Mouse (Mus musculus): ENCODE data around the gene Lrrc36. TPM values are rescaled to one million over a fixed set of nuclear protein-coding genes. Genes with fewer than 3 reads are reported as not detected.

The Lrrc36 gene
- polyA plus RNA-seq, 1 experiment from 2014 or later = 2.7 TPM

DNA sequence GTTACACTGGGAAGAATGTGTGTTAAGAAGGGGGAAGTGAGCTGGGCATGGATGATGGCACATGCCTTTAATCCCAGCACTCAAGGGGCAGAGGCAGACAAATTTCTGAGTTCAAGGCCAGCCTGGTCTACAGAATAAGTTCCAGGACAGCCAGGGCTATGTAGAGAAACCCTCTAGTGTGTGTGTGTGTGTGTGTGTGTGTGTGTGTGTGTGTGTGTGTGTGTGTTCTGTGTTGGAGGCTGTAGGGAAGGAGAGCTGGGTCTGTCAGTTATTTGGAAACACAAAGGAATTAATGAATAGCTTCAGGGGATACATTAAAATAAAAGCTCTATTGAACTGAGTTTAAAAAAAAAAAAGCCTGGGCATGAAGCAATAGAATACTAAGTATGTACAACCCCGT is 37.6 kb downstream of the Lrrc36 start:
- no peak overlapping the region for H3K27ac ChIP-seq (ENCODE audit: low read depth, low read length)
- ATAC-seq (ENCODE audit: low FRiP score) (no peak), DNase-seq (ENCODE audit: low spot score, missing footprints) (no peak)
- 52% methylated on average over 1 of the region's 1 CpGs for WGBS
- no peak overlapping the region for H3K4me2 ChIP-seq
- no peaks in the 10 kb centered on the region for H3K9me3 ChIP-seq (ENCODE audit: control insufficient read depth, low read length)
- no peak overlapping the region for H3K9ac ChIP-seq (ENCODE audit: low read length)
- no peaks in the 10 kb centered on the region for H3K36me3 ChIP-seq (ENCODE audit: control insufficient read depth, insufficient read depth, low read length)
- no peaks in the 10 kb centered on the region for H3K27me3 ChIP-seq (ENCODE audit: control insufficient read depth, insufficient read depth, low read length)
- H3K4me1 ChIP-seq (ENCODE audit: control insufficient read depth, insufficient read depth, low read length) = no peaks in the 10 kb centered on the region
- H3K4me3 ChIP-seq (ENCODE audit: low read depth, low read length) = no peak overlapping the region

DNA sequence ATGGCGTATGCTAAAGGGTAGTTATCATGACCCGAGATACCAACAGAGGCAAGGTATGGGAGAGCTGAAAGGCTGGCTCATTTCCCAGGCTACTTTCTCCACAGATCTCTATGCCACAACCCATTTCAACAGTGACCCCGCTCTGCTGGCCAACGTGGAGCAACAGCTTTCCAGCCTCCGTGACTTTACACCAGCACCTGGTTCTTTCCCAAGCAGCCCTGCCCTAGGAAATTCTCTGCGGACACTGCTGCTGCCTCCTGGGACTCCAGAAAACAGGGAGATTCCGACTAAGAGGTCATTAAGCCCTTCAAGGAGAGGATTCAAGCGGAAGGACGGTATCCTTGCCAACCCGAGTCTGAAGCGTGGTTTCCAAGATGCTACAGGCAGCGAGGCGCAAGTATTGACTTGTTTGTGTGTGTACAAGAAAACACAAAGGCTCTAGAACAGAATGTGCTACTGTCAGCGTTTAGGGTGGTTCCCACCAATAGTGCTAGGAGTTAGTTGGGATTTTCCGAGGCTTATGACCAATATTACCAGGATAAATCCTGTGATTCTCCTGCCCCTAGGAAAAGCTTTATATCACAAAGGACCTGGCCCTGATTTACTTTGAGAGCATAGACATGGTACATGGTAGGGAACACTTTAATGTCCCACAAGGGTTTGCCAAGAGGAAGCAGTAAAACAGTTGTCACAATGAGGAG is 38.7 kb downstream of the Lrrc36 start:
- Histone ChIP-seq H3K9ac (ENCODE audit: low read length) (no peak overlapping the region), H3K4me3 (ENCODE audit: low read depth, low read length) (no peak overlapping the region), H3K36me3 (ENCODE audit: control insufficient read depth, insufficient read depth, low read length) (no peaks in the 10 kb centered on the region), H3K4me2 (no peak overlapping the region), H3K27ac (ENCODE audit: low read depth, low read length) (no peak overlapping the region), H3K27me3 (ENCODE audit: control insufficient read depth, insufficient read depth, low read length) (no peaks in the 10 kb centered on the region), H3K9me3 (ENCODE audit: control insufficient read depth, low read length) (no peaks in the 10 kb centered on the region), H3K4me1 (ENCODE audit: control insufficient read depth, insufficient read depth, low read length) (no peaks in the 10 kb centered on the region)
- ATAC-seq (ENCODE audit: low FRiP score) = no peak
- no peak for DNase-seq (ENCODE audit: low spot score, missing footprints)
- 61% methylated on average over 15 of the region's 15 CpGs for WGBS

DNA sequence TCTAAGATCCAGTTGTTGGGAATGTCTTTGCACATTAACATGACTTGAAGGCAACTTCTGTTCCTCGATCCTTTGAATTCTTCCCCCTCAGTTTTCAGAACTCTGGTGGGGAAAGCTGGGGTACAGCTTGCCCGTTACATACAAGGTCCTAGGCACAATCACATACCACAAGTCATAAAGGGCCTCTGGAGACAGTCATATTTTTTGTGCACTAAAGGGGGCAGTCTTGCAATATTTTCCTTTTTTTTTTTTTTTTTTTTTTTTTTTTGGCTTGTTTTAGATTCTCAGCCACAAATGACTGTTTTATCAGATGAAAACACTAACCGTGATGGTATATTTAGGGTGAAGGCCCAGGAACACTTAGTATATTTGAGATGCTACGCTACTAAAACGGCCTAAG is 39.9 kb downstream of the Lrrc36 start:
- Histone ChIP-seq H3K9me3 (ENCODE audit: control insufficient read depth, low read length) (no peaks in the 10 kb centered on the region), H3K27me3 (ENCODE audit: control insufficient read depth, insufficient read depth, low read length) (no peaks in the 10 kb centered on the region), H3K4me2 (no peak overlapping the region), H3K4me3 (ENCODE audit: low read depth, low read length) (no peak overlapping the region), H3K36me3 (ENCODE audit: control insufficient read depth, insufficient read depth, low read length) (no peaks in the 10 kb centered on the region), H3K4me1 (ENCODE audit: control insufficient read depth, insufficient read depth, low read length) (no peaks in the 10 kb centered on the region), H3K27ac (ENCODE audit: low read depth, low read length) (no peak overlapping the region), H3K9ac (ENCODE audit: low read length) (no peak overlapping the region)
- no peak for DNase-seq (ENCODE audit: low spot score, missing footprints)
- ATAC-seq (ENCODE audit: low FRiP score) = no peak
- 83% methylated on average over 5 of the region's 5 CpGs for WGBS

DNA sequence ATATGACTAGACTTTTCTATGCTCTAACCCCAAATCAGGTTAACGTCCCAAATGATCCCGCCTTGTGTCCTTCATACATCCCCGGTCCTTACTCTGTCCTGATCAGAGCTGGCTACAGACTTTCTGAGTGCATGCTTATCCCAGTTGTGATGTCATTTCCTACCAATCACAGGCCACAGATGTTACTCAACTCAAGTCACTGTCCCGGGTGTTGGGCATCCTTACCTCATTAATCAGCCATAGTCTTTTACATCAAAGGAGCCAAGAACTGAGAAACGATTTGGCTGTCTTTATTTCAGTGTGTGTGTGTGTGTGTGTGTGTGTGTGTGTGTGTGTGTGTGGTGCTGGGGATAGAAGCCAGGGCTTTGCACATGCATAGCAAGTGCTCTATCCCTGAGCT is 40.7 kb downstream of the Lrrc36 start:
- ATAC-seq (ENCODE audit: low FRiP score) = 0 out of 2 replicates have a peak, but pooled peaks have one; percentile 14
- Histone ChIP-seq H3K4me1 (ENCODE audit: control insufficient read depth, insufficient read depth, low read length) (no peaks in the 10 kb centered on the region), H3K9me3 (ENCODE audit: control insufficient read depth, low read length) (no peaks in the 10 kb centered on the region), H3K27ac (ENCODE audit: low read depth, low read length) (no peak overlapping the region), H3K9ac (ENCODE audit: low read length) (no peak overlapping the region), H3K36me3 (ENCODE audit: control insufficient read depth, insufficient read depth, low read length) (no peaks in the 10 kb centered on the region), H3K27me3 (ENCODE audit: control insufficient read depth, insufficient read depth, low read length) (no peaks in the 10 kb centered on the region), H3K4me3 (ENCODE audit: low read depth, low read length) (no peak overlapping the region), H3K4me2 (no peak overlapping the region)
- DNase-seq (ENCODE audit: low spot score, missing footprints) = no peak
- WGBS = 74% methylated on average over 5 of the region's 5 CpGs

DNA sequence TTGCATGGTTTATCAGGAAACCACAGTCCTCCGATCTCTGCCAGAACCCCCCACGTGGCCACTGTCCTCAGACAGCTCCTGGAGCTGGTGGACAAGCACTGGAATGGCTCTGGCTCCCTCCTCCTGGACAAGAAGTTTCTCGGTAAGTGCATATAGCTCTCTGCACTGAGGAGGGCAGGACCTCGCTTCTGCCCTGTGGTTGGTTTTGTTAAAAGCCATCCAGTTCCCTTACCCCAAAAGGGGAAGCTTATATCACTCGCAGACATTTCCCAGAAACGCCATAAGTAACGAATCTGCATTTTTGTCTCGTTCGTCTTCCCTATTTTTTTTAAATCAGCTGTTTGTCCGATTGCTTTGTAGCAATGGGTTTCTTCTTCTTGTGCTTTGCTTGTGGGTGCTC is 41.8 kb downstream of the Lrrc36 start:
- no peak overlapping the region for H3K9ac ChIP-seq (ENCODE audit: low read length)
- no peak for DNase-seq (ENCODE audit: low spot score, missing footprints)
- no peaks in the 10 kb centered on the region for H3K27me3 ChIP-seq (ENCODE audit: control insufficient read depth, insufficient read depth, low read length)
- no peak overlapping the region for H3K27ac ChIP-seq (ENCODE audit: low read depth, low read length)
- no peaks in the 10 kb centered on the region for H3K36me3 ChIP-seq (ENCODE audit: control insufficient read depth, insufficient read depth, low read length)
- WGBS = 70% methylated on average over 10 of the region's 10 CpGs
- H3K4me1 ChIP-seq (ENCODE audit: control insufficient read depth, insufficient read depth, low read length) = no peaks in the 10 kb centered on the region
- H3K4me2 ChIP-seq = no peak overlapping the region
- ATAC-seq (ENCODE audit: low FRiP score) = no peak
- no peaks in the 10 kb centered on the region for H3K9me3 ChIP-seq (ENCODE audit: control insufficient read depth, low read length)
- no peak overlapping the region for H3K4me3 ChIP-seq (ENCODE audit: low read depth, low read length)

GRCm38 (mm10) chr8:105461085-105461803 is 47.9 kb downstream of the Lrrc36 start:
- 75% methylated on average over 13 of the region's 13 CpGs for WGBS
- no peaks in the 10 kb centered on the region for H3K27me3 ChIP-seq (ENCODE audit: control insufficient read depth, insufficient read depth, low read length)
- H3K9me3 ChIP-seq (ENCODE audit: control insufficient read depth, low read length) = no peaks in the 10 kb centered on the region
- DNase-seq (ENCODE audit: low spot score, missing footprints) = no peak
- ATAC-seq (ENCODE audit: low FRiP score) = no peak
- no peak overlapping the region for H3K27ac ChIP-seq (ENCODE audit: low read depth, low read length)
- H3K4me3 ChIP-seq (ENCODE audit: low read depth, low read length) = no peak overlapping the region
- no peak overlapping the region for H3K4me2 ChIP-seq
- peaks cover 8% of the 10 kb centered on the region for H3K4me1 ChIP-seq (ENCODE audit: control insufficient read depth, insufficient read depth, low read length)
- no peaks in the 10 kb centered on the region for H3K36me3 ChIP-seq (ENCODE audit: control insufficient read depth, insufficient read depth, low read length)
- no peak overlapping the region for H3K9ac ChIP-seq (ENCODE audit: low read length)

DNA sequence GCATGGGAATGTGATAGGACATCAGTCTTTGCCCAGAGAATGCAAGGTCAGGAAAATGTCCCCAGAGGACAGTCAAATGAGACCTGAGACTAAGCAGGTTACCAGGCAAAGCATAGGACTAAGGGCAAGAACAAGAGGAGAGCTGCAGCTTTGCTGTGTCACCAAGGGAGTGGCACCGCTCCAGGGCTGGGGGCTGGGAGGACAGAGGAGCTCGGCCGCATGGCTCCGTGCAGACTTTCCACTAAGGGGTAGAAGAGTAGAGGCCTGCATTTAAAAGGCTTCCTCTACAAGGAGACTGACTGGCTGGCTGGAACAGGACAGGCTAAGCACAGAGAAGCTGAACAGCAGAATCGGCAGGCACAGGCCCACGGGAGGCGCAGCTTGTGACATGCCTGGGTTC is 51.2 kb downstream of the Lrrc36 start:
- Histone ChIP-seq H3K27me3 (ENCODE audit: control insufficient read depth, insufficient read depth, low read length) (no peaks in the 10 kb centered on the region), H3K9ac (ENCODE audit: low read length) (no peak overlapping the region), H3K4me1 (ENCODE audit: control insufficient read depth, insufficient read depth, low read length) (peaks cover 17% of the 10 kb centered on the region), H3K27ac (ENCODE audit: low read depth, low read length) (no peak overlapping the region), H3K36me3 (ENCODE audit: control insufficient read depth, insufficient read depth, low read length) (peaks cover 4% of the 10 kb centered on the region; the same call in 1 of the 2 replicates), H3K9me3 (ENCODE audit: control insufficient read depth, low read length) (no peaks in the 10 kb centered on the region), H3K4me3 (ENCODE audit: low read depth, low read length) (no peak overlapping the region), H3K4me2 (no peak overlapping the region)
- ATAC-seq (ENCODE audit: low FRiP score) = no peak
- DNase-seq (ENCODE audit: low spot score, missing footprints) = no peak
- WGBS = 77% methylated on average over 7 of the region's 7 CpGs

- Histone ChIP-seq H3K9ac (ENCODE audit: low read length) (no peak overlapping the region), H3K36me3 (ENCODE audit: control insufficient read depth, insufficient read depth, low read length) (peaks cover 4% of the 10 kb centered on the region; the same call in 1 of the 2 replicates), H3K9me3 (ENCODE audit: control insufficient read depth, low read length) (no peaks in the 10 kb centered on the region), H3K27ac (ENCODE audit: low read depth, low read length) (no peak overlapping the region), H3K27me3 (ENCODE audit: control insufficient read depth, insufficient read depth, low read length) (no peaks in the 10 kb centered on the region), H3K4me2 (no peak overlapping the region), H3K4me1 (ENCODE audit: control insufficient read depth, insufficient read depth, low read length) (peaks cover 32% of the 10 kb centered on the region), H3K4me3 (ENCODE audit: low read depth, low read length) (no peak overlapping the region)
- WGBS = 85% methylated on average over 6 of the region's 6 CpGs
- DNase-seq (ENCODE audit: low spot score, missing footprints) = no peak
- ATAC-seq (ENCODE audit: low FRiP score) = no peak
Measured at GRCm38 (mm10) chr8:105466246-105466645, 52.9 kb downstream of the Lrrc36 start.

- 90% methylated on average over 7 of the region's 7 CpGs for WGBS
- H3K4me3 ChIP-seq (ENCODE audit: low read depth, low read length) = no peak overlapping the region
- no peaks in the 10 kb centered on the region for H3K9me3 ChIP-seq (ENCODE audit: control insufficient read depth, low read length)
- ATAC-seq (ENCODE audit: low FRiP score) (no peak), DNase-seq (ENCODE audit: low spot score, missing footprints) (no peak)
- H3K4me2 ChIP-seq = no peak overlapping the region
- no peak overlapping the region for H3K27ac ChIP-seq (ENCODE audit: low read depth, low read length)
- peaks cover 2% of the 10 kb centered on the region for H3K27me3 ChIP-seq (ENCODE audit: control insufficient read depth, insufficient read depth, low read length)
- H3K9ac ChIP-seq (ENCODE audit: low read length) = no peak overlapping the region
- H3K4me1 ChIP-seq (ENCODE audit: control insufficient read depth, insufficient read depth, low read length) = peaks cover 36% of the 10 kb centered on the region
- H3K36me3 ChIP-seq (ENCODE audit: control insufficient read depth, insufficient read depth, low read length) = peaks cover 4% of the 10 kb centered on the region; the same call in 1 of the 2 replicates
Measured at GRCm38 (mm10) chr8:105466700-105467291, 53.4 kb downstream of the Lrrc36 start.
